Mouse (Mus musculus): Measurements from ENCODE around the gene Btbd2. TPM values are rescaled to one million over a fixed set of nuclear protein-coding genes. Genes with fewer than 3 reads are reported as not detected.

The Btbd2 gene
- polyA plus RNA-seq, 1 experiment from 2014 or later: 76.8 TPM

DNA sequence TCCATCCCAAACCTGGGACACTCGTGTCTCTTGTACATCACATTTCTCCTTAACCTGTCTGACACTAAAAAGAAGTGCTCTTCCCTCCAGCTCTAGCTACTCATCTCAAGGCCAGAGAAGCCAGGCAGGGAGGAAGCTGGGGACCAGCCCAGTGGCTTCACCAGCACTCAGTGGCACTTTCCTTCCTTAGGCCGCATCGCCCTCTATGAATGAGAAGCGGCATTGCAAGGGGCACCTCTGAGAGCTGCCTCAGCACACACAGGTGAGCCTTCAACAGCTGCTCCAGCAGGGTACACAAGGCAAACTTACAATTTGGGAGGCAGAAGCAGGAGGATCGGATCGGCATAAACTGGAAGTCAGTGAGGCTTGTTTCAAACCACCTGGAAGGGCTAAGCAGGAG, 27.3 kb upstream of the Btbd2 start:
- Histone ChIP-seq H3K4me3 (no peak overlapping the region), H3K27ac (no peak overlapping the region), H3K4me1 (peaks cover 3% of the 10 kb centered on the region), H3K36me3 (peaks cover 46% of the 10 kb centered on the region), H3K27me3 (no peaks in the 10 kb centered on the region), H3K9ac (no peak overlapping the region), H3K4me2 (no peak overlapping the region), H3K9me3 (no peaks in the 10 kb centered on the region)
- ATAC-seq (ENCODE audit: insufficient number of reproducible peaks, insufficient read depth, low FRiP score, low TSS enrichment, low read depth): no peak
- WGBS: 53% methylated on average over 6 of the region's 6 CpGs

DNA sequence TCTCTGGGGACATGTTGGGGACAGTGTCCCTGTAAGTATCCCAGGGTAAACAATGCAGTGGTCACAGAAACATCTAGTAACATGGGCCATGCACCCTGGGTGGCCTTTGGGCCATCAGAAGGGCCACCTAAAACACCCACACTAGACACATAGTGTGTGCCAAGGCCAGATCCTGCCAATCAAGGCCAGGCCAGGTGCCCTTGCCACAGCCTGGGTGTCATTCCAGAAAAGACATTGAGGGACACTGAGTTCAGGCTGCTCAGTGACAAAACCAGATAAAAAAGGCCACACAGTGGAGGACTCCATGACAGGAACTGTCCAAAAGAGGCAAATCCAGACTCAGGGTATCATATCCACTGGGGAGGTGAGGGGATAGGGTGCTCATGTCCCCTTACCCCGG, 26.8 kb upstream of the Btbd2 start:
- peaks cover 8% of the 10 kb centered on the region for H3K4me1 ChIP-seq
- H3K4me3 ChIP-seq: no peak overlapping the region
- no peak overlapping the region for H3K4me2 ChIP-seq
- 86% methylated on average over 1 of the region's 1 CpGs for WGBS
- no peaks in the 10 kb centered on the region for H3K27me3 ChIP-seq
- ATAC-seq (ENCODE audit: insufficient number of reproducible peaks, insufficient read depth, low FRiP score, low TSS enrichment, low read depth): no peak
- no peaks in the 10 kb centered on the region for H3K9me3 ChIP-seq
- H3K9ac ChIP-seq: no peak overlapping the region
- H3K27ac ChIP-seq: no peak overlapping the region
- peaks cover 44% of the 10 kb centered on the region for H3K36me3 ChIP-seq

DNA sequence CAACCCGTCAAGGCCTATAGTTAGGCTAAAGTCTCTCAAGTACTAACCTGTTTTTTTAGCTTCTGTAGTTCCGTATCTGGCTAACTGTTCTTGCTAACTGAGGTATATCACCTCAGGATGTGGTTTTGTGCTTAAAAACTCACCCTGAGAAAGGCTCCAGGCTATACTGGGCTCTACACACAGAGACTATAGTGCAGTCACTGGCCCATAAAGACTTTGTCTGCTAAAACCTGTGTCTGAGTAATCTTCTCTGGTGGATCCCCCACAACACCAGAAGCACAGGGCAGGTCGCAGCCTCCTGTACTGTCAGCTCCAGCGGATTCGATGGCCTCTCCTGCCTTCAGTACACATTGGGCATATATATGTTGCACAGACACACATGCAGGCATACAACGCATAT, 25.1 kb upstream of the Btbd2 start:
- Histone ChIP-seq H3K9me3 (no peaks in the 10 kb centered on the region), H3K4me1 (peaks cover 25% of the 10 kb centered on the region), H3K36me3 (peaks cover 32% of the 10 kb centered on the region), H3K27me3 (no peaks in the 10 kb centered on the region), H3K4me3 (no peak overlapping the region), H3K27ac (no peak overlapping the region), H3K4me2 (no peak overlapping the region), H3K9ac (no peak overlapping the region)
- 92% methylated on average over 6 of the region's 6 CpGs for WGBS
- ATAC-seq (ENCODE audit: insufficient number of reproducible peaks, insufficient read depth, low FRiP score, low TSS enrichment, low read depth): no peak

DNA sequence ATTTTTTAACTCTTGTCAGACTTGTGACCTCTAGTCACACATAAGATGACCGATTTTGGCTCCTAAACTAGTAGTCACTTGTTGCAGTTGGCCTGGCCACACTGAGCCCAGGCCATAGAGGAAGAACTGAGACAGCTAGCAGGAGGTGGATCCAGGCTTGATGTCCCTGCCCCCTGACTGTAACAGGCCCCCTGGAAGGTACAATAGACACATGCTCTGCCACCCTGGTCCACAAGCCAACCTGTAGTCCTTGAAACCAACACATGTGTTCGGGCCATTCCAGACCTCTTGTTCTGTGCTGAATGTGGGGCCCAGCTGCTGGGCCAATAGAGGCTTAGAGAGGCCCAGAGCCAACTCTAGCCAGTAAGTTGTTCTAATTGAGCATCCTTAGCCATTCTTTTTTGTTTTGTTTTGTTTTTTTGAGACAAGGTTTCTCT, 23.4 kb upstream of the Btbd2 start:
- Histone ChIP-seq H3K27me3 (no peaks in the 10 kb centered on the region), H3K36me3 (peaks cover 15% of the 10 kb centered on the region), H3K9me3 (no peaks in the 10 kb centered on the region), H3K4me1 (peaks cover 27% of the 10 kb centered on the region), H3K27ac (peak overlapping the region; percentile 28; the same call in 1 of the 2 replicates), H3K4me3 (no peak overlapping the region), H3K9ac (peak overlapping the region; percentile 12; the same call in 1 of the 2 replicates), H3K4me2 (no peak overlapping the region)
- WGBS: 79% methylated on average over 2 of the region's 2 CpGs
- no peak for ATAC-seq (ENCODE audit: insufficient number of reproducible peaks, insufficient read depth, low FRiP score, low TSS enrichment, low read depth)

DNA sequence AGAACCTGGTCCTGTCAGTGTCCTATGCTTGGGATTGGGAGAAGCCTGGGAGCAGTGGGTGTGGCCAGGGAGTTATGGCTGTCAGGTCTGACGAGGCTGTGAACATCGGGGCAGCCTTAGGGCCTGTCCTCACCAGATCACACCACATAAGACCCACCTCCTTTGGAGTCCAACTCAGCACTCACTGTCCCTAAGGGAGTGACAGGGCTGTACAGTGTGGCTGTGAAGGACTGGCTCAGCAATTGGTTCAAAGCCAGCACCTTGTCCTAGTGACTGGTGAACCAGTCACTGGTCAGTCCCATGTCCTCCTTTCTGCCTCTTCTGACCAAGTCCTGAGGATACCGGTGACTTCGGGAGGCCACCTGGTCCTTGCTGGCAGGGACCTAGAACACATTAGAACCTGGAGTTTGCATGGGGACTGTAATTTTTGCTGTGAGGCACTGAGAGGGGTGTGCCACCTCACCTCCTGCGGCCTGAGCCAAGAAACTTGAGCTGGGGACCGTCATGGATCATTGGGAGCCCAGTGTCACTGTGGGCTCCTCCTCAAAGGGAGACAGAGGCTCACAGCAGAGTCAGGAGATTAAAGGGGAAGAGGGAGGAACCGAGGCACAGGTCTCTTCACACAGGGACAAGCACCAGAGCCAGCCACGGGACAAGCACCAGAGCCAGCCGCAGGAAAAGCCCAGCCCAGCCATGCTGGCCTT, 22.8 kb upstream of the Btbd2 start:
- Histone ChIP-seq H3K4me3 (no peak overlapping the region), H3K9me3 (no peaks in the 10 kb centered on the region), H3K36me3 (peaks cover 11% of the 10 kb centered on the region), H3K4me1 (peaks cover 33% of the 10 kb centered on the region), H3K27ac (peak overlapping the region; percentile 98; the same call in 1 of the 2 replicates), H3K4me2 (no peak overlapping the region), H3K9ac (peak overlapping the region; percentile 12; the same call in 1 of the 2 replicates), H3K27me3 (no peaks in the 10 kb centered on the region)
- no peak for ATAC-seq (ENCODE audit: insufficient number of reproducible peaks, insufficient read depth, low FRiP score, low TSS enrichment, low read depth)
- WGBS: 54% methylated on average over 9 of the region's 9 CpGs

DNA sequence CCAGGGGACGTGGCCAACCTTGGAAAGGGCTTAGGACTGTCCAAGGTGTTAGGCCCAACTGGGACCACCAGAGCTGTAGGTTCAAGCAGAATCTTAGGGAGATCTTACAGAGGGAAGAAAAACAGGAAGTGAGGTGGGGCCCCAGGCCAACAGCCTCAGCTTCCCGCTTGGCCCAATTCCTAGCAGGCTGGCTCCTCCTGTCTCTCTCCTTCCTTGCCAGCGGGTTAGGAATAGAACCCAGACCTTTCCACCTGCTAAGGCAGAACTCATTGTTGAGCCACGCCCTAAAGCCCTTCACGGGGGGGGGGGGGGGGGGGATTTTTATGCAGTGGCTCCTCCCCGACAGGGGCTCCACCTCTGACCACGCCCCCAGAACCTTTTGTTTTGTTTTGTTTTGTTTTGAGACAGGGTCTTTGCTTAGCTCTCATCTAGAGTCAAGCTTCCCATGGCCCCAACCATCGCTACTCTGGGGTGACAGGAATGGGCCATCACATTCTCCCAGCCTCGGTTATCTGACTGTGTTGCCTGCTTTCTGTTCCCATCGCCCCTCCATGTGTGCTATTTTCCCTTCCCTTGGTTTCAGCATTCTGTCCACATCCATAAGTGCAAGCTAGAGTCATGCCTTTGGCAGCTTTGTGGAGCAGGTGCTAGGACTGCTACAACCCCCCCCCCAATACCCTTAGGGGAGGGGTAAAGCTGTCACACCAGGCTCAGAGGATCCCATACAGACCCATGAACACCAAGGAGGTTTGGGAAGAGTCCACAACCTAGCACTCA, 21.9 kb upstream of the Btbd2 start:
- Histone ChIP-seq H3K4me2 (peak overlapping the region; percentile 91), H3K27me3 (no peaks in the 10 kb centered on the region), H3K27ac (peak overlapping the region; percentile 98), H3K4me1 (peaks cover 42% of the 10 kb centered on the region), H3K9me3 (no peaks in the 10 kb centered on the region), H3K36me3 (peaks cover 14% of the 10 kb centered on the region), H3K4me3 (no peak overlapping the region), H3K9ac (peak overlapping the region; percentile 80; the same call in 1 of the 2 replicates)
- WGBS: 46% methylated on average over 10 of the region's 10 CpGs
- no peak for ATAC-seq (ENCODE audit: insufficient number of reproducible peaks, insufficient read depth, low FRiP score, low TSS enrichment, low read depth)

DNA sequence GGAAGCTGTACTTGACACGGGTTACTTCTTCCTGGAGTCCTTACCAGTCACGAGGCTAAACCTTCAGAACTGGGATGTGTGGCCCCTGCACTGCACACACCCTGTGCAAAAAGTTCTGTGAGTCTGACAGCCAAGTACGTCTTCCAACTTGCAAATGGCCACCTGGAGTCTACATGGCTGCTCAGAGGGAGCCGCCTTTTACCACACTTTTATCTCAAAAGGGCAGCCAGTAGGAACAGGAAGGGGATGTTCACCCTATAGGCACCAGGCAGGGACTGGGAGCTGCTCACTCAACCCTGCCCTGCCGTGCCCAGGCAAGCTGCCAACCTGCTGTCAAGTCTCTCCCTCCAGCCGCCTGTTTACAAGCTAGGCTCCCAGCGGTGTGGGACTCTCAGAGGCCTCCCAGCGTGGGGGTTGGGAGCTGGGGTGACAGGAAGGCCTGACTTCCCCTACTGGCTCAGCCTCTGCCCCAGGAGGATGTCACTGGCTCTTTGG, 21.1 kb upstream of the Btbd2 start, which contains the start of gene Mknk2:
Gene Mknk2, minus strand, starts transcription at position 171 of the 495 bp plus-strand sequence.
- H3K9ac ChIP-seq: peak within 1 kb of the TSS; percentile 80
- peak within 1 kb of the TSS; percentile 98 for H3K27ac ChIP-seq
- no peaks in the 10 kb centered on the region for H3K9me3 ChIP-seq
- WGBS: 16% methylated on average over 8 of the region's 8 CpGs
- peaks cover 11% of the 10 kb centered on the region for H3K36me3 ChIP-seq
- H3K4me2 ChIP-seq: peak within 1 kb of the TSS; percentile 91
- no peaks in the 10 kb centered on the region for H3K27me3 ChIP-seq
- H3K4me3 ChIP-seq: peak within 1 kb of the TSS; percentile 71
- H3K4me1 ChIP-seq: peaks cover 50% of the 10 kb centered on the region
- ATAC-seq (ENCODE audit: insufficient number of reproducible peaks, insufficient read depth, low FRiP score, low TSS enrichment, low read depth): peak; percentile 22

DNA sequence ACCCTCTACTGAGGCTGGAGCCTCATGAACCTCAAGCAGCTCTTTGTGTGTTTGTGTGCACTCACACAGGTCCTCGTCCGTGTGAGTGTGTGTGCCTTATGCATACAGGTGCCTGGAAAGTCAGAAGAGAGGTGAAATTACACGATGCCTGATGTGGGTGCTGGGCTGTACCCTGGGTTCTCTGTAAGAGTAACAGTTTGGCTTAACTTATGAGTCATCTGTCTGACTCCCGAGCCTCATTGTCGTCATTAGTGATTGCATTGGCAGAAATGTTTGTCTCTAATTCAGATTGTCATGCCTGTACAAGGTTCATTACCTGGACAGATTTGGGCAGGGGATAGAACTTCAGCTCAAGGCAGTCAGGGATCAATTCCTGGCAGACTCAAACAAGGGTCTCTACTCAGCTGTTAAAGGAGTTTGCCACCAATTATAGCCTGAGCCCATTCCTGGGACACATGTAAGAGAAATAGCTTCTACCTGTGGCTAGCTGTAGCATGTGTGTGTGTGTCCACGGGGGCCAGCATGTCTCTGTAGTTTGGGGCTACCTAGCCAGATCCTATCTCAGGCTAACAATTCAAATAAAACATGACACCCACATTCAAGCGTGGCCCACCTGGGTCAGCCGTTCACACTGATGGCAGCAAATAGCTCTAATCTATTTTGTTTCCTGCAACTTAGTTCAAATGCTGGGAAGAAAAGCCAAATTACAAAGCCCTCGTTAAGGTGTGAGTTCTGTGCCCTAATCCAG, 20.4 kb upstream of the Btbd2 start:
- Histone ChIP-seq H3K27ac (peak overlapping the region; percentile 98), H3K4me1 (peaks cover 57% of the 10 kb centered on the region), H3K4me2 (peak overlapping the region; percentile 91), H3K36me3 (peaks cover 17% of the 10 kb centered on the region), H3K9ac (peak overlapping the region; percentile 80), H3K27me3 (no peaks in the 10 kb centered on the region), H3K9me3 (no peaks in the 10 kb centered on the region), H3K4me3 (peak overlapping the region; percentile 71)
- 29% methylated on average over 9 of the region's 9 CpGs for WGBS
- no peak for ATAC-seq (ENCODE audit: insufficient number of reproducible peaks, insufficient read depth, low FRiP score, low TSS enrichment, low read depth)

DNA sequence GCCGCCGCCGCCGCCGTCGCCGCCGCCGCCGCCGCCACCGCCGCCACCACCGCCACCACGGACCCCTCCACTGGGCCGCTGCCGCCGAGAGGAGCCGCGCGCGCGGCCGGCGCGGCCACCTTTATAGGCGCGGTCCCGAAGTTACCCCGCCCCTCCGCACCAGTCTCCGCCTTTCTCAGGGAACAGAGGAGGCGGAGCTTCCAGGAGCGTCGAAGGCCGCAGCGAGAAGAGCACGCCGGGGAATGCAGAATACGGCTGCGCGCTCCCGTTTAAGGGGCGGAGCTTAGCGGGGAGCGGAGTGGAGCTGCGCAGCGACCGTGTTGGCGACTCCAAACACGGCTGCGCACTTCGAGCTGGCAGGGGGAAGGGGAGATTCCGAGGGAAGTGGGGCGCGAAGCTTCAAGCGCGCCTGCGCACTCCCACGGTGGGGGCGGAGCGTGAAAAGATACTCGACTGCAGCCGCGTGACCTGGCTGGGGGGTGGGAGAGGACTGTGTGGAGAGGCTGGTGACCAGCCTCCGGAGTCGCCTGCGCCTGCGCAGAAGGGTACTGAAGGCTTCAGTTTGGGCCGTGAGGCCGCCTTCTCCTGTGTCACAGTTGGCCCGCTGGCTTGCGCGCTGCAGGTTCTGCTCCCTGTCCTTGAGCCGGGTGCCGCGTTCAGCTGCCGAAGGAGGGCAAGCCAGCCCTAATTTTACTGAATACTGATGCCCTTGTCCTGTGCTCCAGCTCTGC, 19.5 kb upstream of the Btbd2 start:
- no peaks in the 10 kb centered on the region for H3K9me3 ChIP-seq
- H3K4me2 ChIP-seq: peak overlapping the region; percentile 91
- H3K4me1 ChIP-seq: peaks cover 60% of the 10 kb centered on the region
- H3K4me3 ChIP-seq: peak overlapping the region; percentile 71
- peaks cover 27% of the 10 kb centered on the region for H3K36me3 ChIP-seq
- no peaks in the 10 kb centered on the region for H3K27me3 ChIP-seq
- peak; percentile 91 for ATAC-seq (ENCODE audit: insufficient number of reproducible peaks, insufficient read depth, low FRiP score, low TSS enrichment, low read depth)
- WGBS: under 1% methylated on average over 52 of the region's 78 CpGs
- H3K9ac ChIP-seq: peak overlapping the region; percentile 94
- H3K27ac ChIP-seq: peak overlapping the region; percentile 98

DNA sequence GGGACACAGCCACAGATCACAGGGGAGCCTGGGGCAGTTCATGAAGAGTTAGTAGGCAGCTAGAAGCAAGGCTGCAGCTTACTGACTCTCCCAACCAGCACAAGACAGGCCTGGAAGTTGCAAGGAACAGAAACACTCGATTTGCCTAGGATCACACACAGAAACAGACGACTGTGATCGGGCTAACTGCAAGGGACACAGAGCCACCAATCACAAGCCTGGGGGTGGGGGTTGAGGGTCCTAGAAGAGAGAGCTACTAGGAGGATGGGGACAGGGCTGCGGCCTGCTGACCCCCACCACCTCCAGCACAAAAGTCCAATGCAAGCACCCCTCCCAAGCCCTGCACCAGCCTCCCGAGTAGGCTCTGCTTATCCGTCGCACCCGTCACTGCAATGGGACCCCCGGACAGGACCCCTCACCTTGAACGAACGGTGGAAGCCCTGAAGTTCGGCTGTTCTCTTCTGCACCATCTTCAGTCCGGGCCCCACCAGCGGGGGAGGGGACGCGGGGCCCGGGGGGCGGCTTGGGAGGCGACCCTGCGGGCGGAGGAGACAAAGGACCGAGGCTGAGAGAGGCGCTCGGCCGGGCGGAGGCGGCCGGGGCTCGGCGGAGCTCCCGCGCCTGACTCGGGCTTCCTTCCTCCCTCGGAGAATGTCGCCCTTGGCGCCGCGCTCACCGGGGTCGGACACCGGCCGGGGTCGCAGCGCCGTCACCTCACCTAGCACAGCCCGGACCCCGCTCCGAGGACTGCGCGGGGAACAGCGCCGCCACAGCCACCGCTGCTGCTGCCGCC, 18.7 kb upstream of the Btbd2 start:
- H3K27ac ChIP-seq: peak overlapping the region; percentile 98
- peaks cover 60% of the 10 kb centered on the region for H3K4me1 ChIP-seq
- no peak for ATAC-seq (ENCODE audit: insufficient number of reproducible peaks, insufficient read depth, low FRiP score, low TSS enrichment, low read depth)
- peak overlapping the region; percentile 94 for H3K9ac ChIP-seq
- no peaks in the 10 kb centered on the region for H3K27me3 ChIP-seq
- WGBS: 1% methylated on average over 28 of the region's 54 CpGs
- peak overlapping the region; percentile 71 for H3K4me3 ChIP-seq
- no peaks in the 10 kb centered on the region for H3K9me3 ChIP-seq
- peaks cover 34% of the 10 kb centered on the region for H3K36me3 ChIP-seq
- peak overlapping the region; percentile 91 for H3K4me2 ChIP-seq
